Comparison of ENCODE assay signal across 18 mouse cellular contexts in genomic region chr15:11360888-11361287, GRCm38 (mm10).
"Had no signal": no experiment of that assay in that cellular context is flagged by ENCODE, and none has a peak within 500 bp of the region (broad histone marks: within the 10 kb centered on the region; RNA-seq: fewer than 3 reads in every experiment).

No protein-coding gene starts in this region.

- H3K9me3 ChIP-seq: liver, embryonic 13.5 days; midbrain, embryonic 10.5 days; midbrain, embryonic 13.5 days had no signal

- H3K4me1 ChIP-seq: liver, embryonic 13.5 days; midbrain, embryonic 10.5 days; midbrain, embryonic 13.5 days had no signal

- H3K9ac ChIP-seq: liver, embryonic 13.5 days; midbrain, embryonic 13.5 days had no signal

- H3K36me3 ChIP-seq: liver, embryonic 13.5 days; midbrain, embryonic 10.5 days; midbrain, embryonic 13.5 days had no signal

- H3K27ac ChIP-seq: left cerebral cortex, adult 2 months; liver, embryonic 13.5 days; midbrain, embryonic 10.5 days; midbrain, embryonic 13.5 days; stomach, postnatal 0 days had no signal

- DNase-seq: kidney, postnatal 10 days; kidney, postnatal 36 days; layer of hippocampus, postnatal 36 days; liver, embryonic 13.5 days; lung, adult 2 months; lung, postnatal 14 days; lung, postnatal 4 days; right cerebral cortex, adult 18-20 months; right cerebral cortex, postnatal 14 days; right cerebral cortex, postnatal 4 days; thymus, adult 2 months; thymus, postnatal 14 days; thymus, postnatal 4 days had no signal

- H3K4me2 ChIP-seq: liver, embryonic 13.5 days; midbrain, embryonic 13.5 days had no signal

- H3K27me3 ChIP-seq: liver, embryonic 13.5 days; midbrain, embryonic 13.5 days had no signal

- ATAC-seq: midbrain, embryonic 16.5 days had no signal

- H3K4me3 ChIP-seq: left cerebral cortex, adult 2 months; liver, embryonic 13.5 days; midbrain, embryonic 10.5 days; midbrain, embryonic 13.5 days had no signal
